Comparison of ENCODE assay signal across 8 mouse cellular contexts in the genomic region with DNA sequence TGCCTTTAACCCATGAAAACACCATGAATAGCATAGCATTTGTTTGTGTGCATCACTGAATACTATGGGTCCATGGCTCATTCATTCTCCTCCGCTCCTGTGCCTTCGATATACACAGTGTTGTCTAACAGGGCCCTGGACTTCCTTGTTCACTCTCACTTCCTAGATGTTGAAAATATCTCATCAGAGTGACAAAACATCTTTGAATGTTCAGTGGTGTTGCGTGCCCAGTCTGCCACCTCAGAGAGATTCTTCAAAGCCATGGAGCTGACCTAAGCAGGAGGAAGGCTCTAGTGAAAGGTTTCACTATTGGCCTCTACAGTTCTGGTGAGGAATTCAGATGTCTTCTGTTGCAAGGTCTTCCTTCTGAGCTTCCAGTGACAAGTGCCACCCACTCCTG.
"Had no signal": no experiment of that assay in that cellular context is flagged by ENCODE, and none has a peak within 500 bp of the region (broad histone marks: within the 10 kb centered on the region; RNA-seq: fewer than 3 reads in every experiment).

No protein-coding gene starts in this region.

- DNase-seq: kidney, adult 18-20 months; left cerebral cortex, postnatal 4 days; lung, embryonic 14.5 days; lung, postnatal 14 days; right cerebral cortex, adult 18-20 months; right cerebral cortex, postnatal 25 days; thymus, postnatal 36 days had no signal

- ATAC-seq: midbrain, embryonic 13.5 days had no signal
